ENCODE assay signal across 10 mouse cellular contexts in the genomic region with DNA sequence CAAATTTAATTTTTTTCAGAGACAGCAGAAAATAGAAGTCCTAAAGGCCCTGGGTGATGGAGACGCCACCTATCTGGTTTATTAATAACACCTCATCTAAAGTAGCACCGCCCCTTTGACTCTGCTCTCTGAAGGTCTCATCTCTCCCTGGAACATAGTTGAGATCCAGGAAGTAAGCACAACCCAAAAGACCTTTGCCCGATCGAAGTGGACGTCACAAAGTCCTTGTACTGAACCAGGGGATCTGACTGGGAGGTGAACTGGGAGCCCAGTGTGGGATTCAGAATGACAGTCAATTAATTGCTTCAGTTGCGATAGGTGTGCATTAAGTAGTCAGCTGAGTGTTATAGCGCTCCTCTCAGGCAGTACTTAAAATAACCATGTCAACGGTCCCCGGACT. TPM values are rescaled to one million over a fixed set of nuclear protein-coding genes. Genes with fewer than 3 reads are reported as not detected.
DNase-seq lines count a peak whose midpoint lies in the region; ATAC-seq lines count a peak whose summit lies in the region.
"Had no signal": no experiment of that assay in that cellular context is flagged by ENCODE, and none has a peak within 500 bp of the region (broad histone marks: within the 10 kb centered on the region; RNA-seq: fewer than 3 reads in every experiment).

No protein-coding gene starts in this region.

- intact Hi-C loops in left cerebral cortex, postnatal 36 days (cut with DNase I) = no loop called here

- no peak overlapping the region for H3K9ac ChIP-seq in lung, embryonic 16.5 days (ENCODE audit: low read length)
- no peak overlapping the region for H3K9ac ChIP-seq in intestine, embryonic 15.5 days
- H3K9ac ChIP-seq in neural tube, embryonic 15.5 days (replicated peaks) = no peak overlapping the region

- no peak for DNase-seq in lung, postnatal 14 days
- DNase-seq in limb, embryonic 10.5 days (ENCODE audit: low spot score) = no peak
- DNase-seq in left cerebral cortex, postnatal 36 days (ENCODE audit: low spot score in 2 of 2) = no peak
- no peak for DNase-seq in right cerebral cortex, postnatal 14 days
- DNase-seq in natural killer cell, adult 2 months (ENCODE audit: low spot score in 2 of 2) = no peak
- DNase-seq: gastrocnemius, postnatal 14 days; lung, adult 2 months had no signal

- H3K4me2 ChIP-seq in lung, embryonic 16.5 days (ENCODE audit: low read depth, low read length) = peak overlapping the region; percentile 69
- H3K4me2 ChIP-seq in intestine, embryonic 15.5 days (replicated peaks) = peak overlapping the region; percentile 67
- peak overlapping the region; percentile 91 for H3K4me2 ChIP-seq in neural tube, embryonic 15.5 days

- WGBS in lung, embryonic 16.5 days = 72% methylated on average over 9 of the region's 9 CpGs
- 82% methylated on average over 9 of the region's 9 CpGs for WGBS in intestine, embryonic 15.5 days
- WGBS in limb, embryonic 10.5 days = 91% methylated on average over 9 of the region's 9 CpGs
- 96% methylated on average over 9 of the region's 9 CpGs for whole genome bisulfite sequencing in neural tube, embryonic 15.5 days

- H3K4me3 ChIP-seq in lung, embryonic 16.5 days (ENCODE audit: low read length) = peak overlapping the region; percentile 91
- H3K4me3 ChIP-seq in intestine, embryonic 15.5 days (replicated peaks) = no peak overlapping the region; the same call in 1 of the 2 replicates
- H3K4me3 ChIP-seq in limb, embryonic 10.5 days = peak overlapping the region; percentile 83
- no peak overlapping the region for H3K4me3 ChIP-seq in neural tube, embryonic 15.5 days (replicated peaks)

- H3K36me3 ChIP-seq in lung, embryonic 16.5 days (ENCODE audit: control insufficient read depth, insufficient read depth, low read length) = peaks cover 2% of the 10 kb centered on the region; the same call in 1 of the 2 replicates
- no peaks in the 10 kb centered on the region; the same call in 1 of the 2 replicates for H3K36me3 ChIP-seq in intestine, embryonic 15.5 days
- peaks cover 46% of the 10 kb centered on the region for H3K36me3 ChIP-seq in limb, embryonic 10.5 days
- H3K36me3 ChIP-seq in neural tube, embryonic 15.5 days = peaks cover 12% of the 10 kb centered on the region

- no peaks in the 10 kb centered on the region for H3K9me3 ChIP-seq in lung, embryonic 16.5 days (ENCODE audit: control insufficient read depth, low read length)
- H3K9me3 ChIP-seq in intestine, embryonic 15.5 days = no peaks in the 10 kb centered on the region
- no peaks in the 10 kb centered on the region for H3K9me3 ChIP-seq in limb, embryonic 10.5 days (replicated peaks)
- no peaks in the 10 kb centered on the region for H3K9me3 ChIP-seq in neural tube, embryonic 15.5 days (replicated peaks)

- peaks cover 18% of the 10 kb centered on the region for H3K4me1 ChIP-seq in lung, embryonic 16.5 days (replicated peaks; ENCODE audit: control insufficient read depth, insufficient read depth, low read length)
- H3K4me1 ChIP-seq in intestine, embryonic 15.5 days (replicated peaks) = peaks cover 16% of the 10 kb centered on the region
- H3K4me1 ChIP-seq in limb, embryonic 10.5 days = peaks cover 22% of the 10 kb centered on the region
- H3K4me1 ChIP-seq in neural tube, embryonic 15.5 days = peaks cover 33% of the 10 kb centered on the region

- no peak overlapping the region for H3K27ac ChIP-seq in lung, embryonic 16.5 days (ENCODE audit: low read length)
- no peak overlapping the region for H3K27ac ChIP-seq in intestine, embryonic 15.5 days
- no peak overlapping the region for H3K27ac ChIP-seq in limb, embryonic 10.5 days
- no peak overlapping the region for H3K27ac ChIP-seq in neural tube, embryonic 15.5 days (replicated peaks)

- no peaks in the 10 kb centered on the region for H3K27me3 ChIP-seq in lung, embryonic 16.5 days (ENCODE audit: control insufficient read depth, insufficient read depth, low read depth, low read length)
- no peaks in the 10 kb centered on the region for H3K27me3 ChIP-seq in intestine, embryonic 15.5 days (replicated peaks)
- no peaks in the 10 kb centered on the region for H3K27me3 ChIP-seq in limb, embryonic 10.5 days (ENCODE audit: low read depth, poor library complexity, severe bottlenecking)
- no peaks in the 10 kb centered on the region for H3K27me3 ChIP-seq in neural tube, embryonic 15.5 days (replicated peaks)

- ATAC-seq in lung, embryonic 16.5 days (ENCODE audit: low read depth) = no peak
- no peak for ATAC-seq in intestine, embryonic 15.5 days
- ATAC-seq in neural tube, embryonic 15.5 days (ENCODE audit: low FRiP score) = no peak

RNA-seq across cellular contexts. Expression of gene Kdelr2, which starts 1.6 kb away (rescaled TPM):
- polyA plus RNA-seq in lung, embryonic 16.5 days (2015; fragmentation: Nextera tagmentation; extraction: Ambion mirVana) = 320 and 341 TPM in 2 replicates
- polyA plus RNA-seq in intestine, embryonic 15.5 days (2015; fragmentation: Nextera tagmentation; extraction: Ambion mirVana) = 339 and 371 TPM in 2 replicates
- polyA plus RNA-seq in limb, embryonic 10.5 days (2016; fragmentation: Nextera tagmentation; extraction: Ambion mirVana) = 217 and 246 TPM in 2 replicates
- polyA plus RNA-seq in neural tube, embryonic 15.5 days (2015; fragmentation: Nextera tagmentation; extraction: Ambion mirVana) = 141 and 151 TPM in 2 replicates
- 10 to 100 TPM; 32.5 to 37.7 TPM for total RNA-seq in left cerebral cortex, postnatal 36 days (2021)

RNA-seq across cellular contexts. Expression of gene Grid2ip, which starts 48.1 kb away (rescaled TPM):
- 0.04 TPM in 1 of 2 replicates, not detected in the other for polyA plus RNA-seq in lung, embryonic 16.5 days (2015; fragmentation: Nextera tagmentation; extraction: Ambion mirVana)
- polyA plus RNA-seq in intestine, embryonic 15.5 days (2015; fragmentation: Nextera tagmentation; extraction: Ambion mirVana) = 0.11 and 0.15 TPM in 2 replicates
- 0.14 and 0.48 TPM in 2 replicates for polyA plus RNA-seq in limb, embryonic 10.5 days (2016; fragmentation: Nextera tagmentation; extraction: Ambion mirVana)
- polyA plus RNA-seq in neural tube, embryonic 15.5 days (2015; fragmentation: Nextera tagmentation; extraction: Ambion mirVana) = 0.19 and 0.33 TPM in 2 replicates
- total RNA-seq in left cerebral cortex, postnatal 36 days (2021) = 1 to 10 TPM; 1.5 to 2.7 TPM
- total RNA-seq: gastrocnemius, postnatal 14 days had no signal

RNA-seq across cellular contexts. Expression of gene Daglb, which starts 59.2 kb away (rescaled TPM):
- polyA plus RNA-seq in lung, embryonic 16.5 days (2015; fragmentation: Nextera tagmentation; extraction: Ambion mirVana) = 8.4 TPM in 2 replicates
- polyA plus RNA-seq in intestine, embryonic 15.5 days (2015; fragmentation: Nextera tagmentation; extraction: Ambion mirVana) = 11.1 and 13.1 TPM in 2 replicates
- 10.5 and 10.6 TPM in 2 replicates for polyA plus RNA-seq in limb, embryonic 10.5 days (2016; fragmentation: Nextera tagmentation; extraction: Ambion mirVana)
- polyA plus RNA-seq in neural tube, embryonic 15.5 days (2015; fragmentation: Nextera tagmentation; extraction: Ambion mirVana) = 20.4 and 21.9 TPM in 2 replicates
- total RNA-seq in left cerebral cortex, postnatal 36 days (2021) = 10 to 100 TPM; 32.6 to 33.7 TPM

Comparison
In these comparisons a context has a peak if more than half of its experiments do, and no peak if none do; other contexts are left out.
1. H3K4me3 ChIP-seq: peak in lung, embryonic 16.5 days (single experiment) and limb, embryonic 10.5 days (single experiment); none in intestine, embryonic 15.5 days (single experiment) and neural tube, embryonic 15.5 days (single experiment).
2. Peak in every context shown above with its lines, with median percentiles within 50 percentile points of each other: H3K4me2 ChIP-seq.